Mouse (Mus musculus) limb, embryonic 12.5 days (tissue): ENCODE data around the gene Sp1. TPM values are rescaled to one million over a fixed set of nuclear protein-coding genes. Genes with fewer than 3 reads are reported as not detected.

Experiments used
- ATAC-seq: fragments of 200-750 bp; cut with Nextera tagmentation; 2 replicates; pipeline ENCODE4 v1.8.0; 2017; ENCODE audit warnings: low read depth, moderate TSS enrichment; ENCODE audit not compliant: insufficient number of reproducible peaks, insufficient read depth, low FRiP score, low TSS enrichment
- H3K27ac ChIP-seq: fragments of 300-500 bp; sonication (generic); 2 replicates; pipeline ENCODE4 v1.5.1; 2016; ENCODE audit warnings: mild to moderate bottlenecking, moderate library complexity
- H3K27me3 ChIP-seq: fragments of 300-500 bp; sonication (generic); 2 replicates; pipeline ENCODE4 v1.6.1; 2016; ENCODE audit warnings: mild to moderate bottlenecking, moderate library complexity
- H3K36me3 ChIP-seq: fragments of 300-500 bp; sonication (generic); 2 replicates; pipeline ENCODE4 v1.6.1; 2016; ENCODE audit warnings: mild to moderate bottlenecking, moderate library complexity
- H3K4me1 ChIP-seq: fragments of 300-500 bp; sonication (generic); replicated peaks from 2 replicates; pipeline ENCODE4 v1.6.1; 2016
- H3K4me2 ChIP-seq: fragments of 300-500 bp; sonication (generic); 2 replicates; pipeline ENCODE4 v1.6.1; 2016; ENCODE audit warnings: mild to moderate bottlenecking, moderate library complexity
- H3K4me3 ChIP-seq: fragments of 300-500 bp; sonication (generic); replicated peaks from 2 replicates; pipeline ENCODE4 v1.5.1; 2016; ENCODE audit warnings: mild to moderate bottlenecking
- H3K9ac ChIP-seq: fragments of 300-500 bp; sonication (generic); replicated peaks from 2 replicates; pipeline ENCODE4 v1.6.1; 2016; ENCODE audit warnings: mild to moderate bottlenecking, moderate library complexity
- H3K9me3 ChIP-seq: fragments of 300-500 bp; sonication (generic); 2 replicates; pipeline ENCODE4 v1.6.1; 2016; ENCODE audit warnings: mild to moderate bottlenecking, moderate library complexity
- WGBS: fragments of 180-500 bp; shearing (Covaris S2); methylation state at CpG from one replicate; pipeline ENCODE4 v1.1.7; 2016; 5-methylcytosine and 5-hydroxymethylcytosine counted together
- polyA plus RNA-seq: library from polyadenylated mRNA; unstranded; fragments of >200 nt; fragmentation: Nextera tagmentation; extraction: Ambion mirVana; gene quantifications from 2 replicates; pipeline ENCODE4 v1.2.1, GENCODE M21; 2016

Sp1 gene
- polyA plus RNA-seq, 1 experiment from 2014 or later: 12.1 TPM

- Histone ChIP-seq H3K27me3 (no peaks in the 10 kb centered on the region), H3K4me1 (peaks cover 38% of the 10 kb centered on the region), H3K36me3 (no peaks in the 10 kb centered on the region), H3K4me2 (peak overlapping the region; percentile 78), H3K9ac (peak overlapping the region; percentile 65), H3K4me3 (peak overlapping the region; percentile 48), H3K9me3 (no peaks in the 10 kb centered on the region), H3K27ac (peak overlapping the region; percentile 93)
- peak; percentile 65 for ATAC-seq
- 3% methylated on average over 34 of the region's 34 CpGs for WGBS
Measured at GRCm38 (mm10) chr15:102399229-102400221, 6.4 kb upstream of the Sp1 start.

GRCm38 (mm10) chr15:102400476-102401045, 5.4 kb upstream of the Sp1 start:
- Histone ChIP-seq H3K9ac (no peak overlapping the region), H3K27ac (peak overlapping the region; percentile 93), H3K4me1 (peaks cover 30% of the 10 kb centered on the region), H3K4me3 (no peak overlapping the region), H3K36me3 (no peaks in the 10 kb centered on the region), H3K4me2 (peak overlapping the region; percentile 78), H3K9me3 (no peaks in the 10 kb centered on the region), H3K27me3 (no peaks in the 10 kb centered on the region)
- whole genome bisulfite sequencing: 84% methylated on average over 10 of the region's 10 CpGs
- no peak for ATAC-seq

- Histone ChIP-seq H3K4me1 (peaks cover 29% of the 10 kb centered on the region), H3K9me3 (no peaks in the 10 kb centered on the region), H3K4me2 (no peak overlapping the region), H3K27me3 (no peaks in the 10 kb centered on the region), H3K27ac (peak overlapping the region; percentile 93), H3K4me3 (no peak overlapping the region), H3K36me3 (no peaks in the 10 kb centered on the region), H3K9ac (no peak overlapping the region)
- 83% methylated on average over 2 of the region's 2 CpGs for WGBS
- no peak for ATAC-seq
Measured at GRCm38 (mm10) chr15:102401278-102401677, 4.7 kb upstream of the Sp1 start.

GRCm38 (mm10) chr15:102402210-102402609, 3.7 kb upstream of the Sp1 start:
- H3K27me3 ChIP-seq: no peaks in the 10 kb centered on the region
- peaks cover under 1% of the 10 kb centered on the region; the same call in 1 of the 2 replicates for H3K36me3 ChIP-seq
- no peak overlapping the region for H3K4me3 ChIP-seq
- H3K9ac ChIP-seq: no peak overlapping the region
- 92% methylated on average over 3 of the region's 3 CpGs for WGBS
- no peak overlapping the region for H3K27ac ChIP-seq
- H3K4me2 ChIP-seq: no peak overlapping the region
- H3K4me1 ChIP-seq: peaks cover 33% of the 10 kb centered on the region
- no peak for ATAC-seq
- no peaks in the 10 kb centered on the region for H3K9me3 ChIP-seq

- no peaks in the 10 kb centered on the region for H3K27me3 ChIP-seq
- H3K4me1 ChIP-seq: peaks cover 40% of the 10 kb centered on the region
- H3K36me3 ChIP-seq: peaks cover 26% of the 10 kb centered on the region
- 15% methylated on average over 34 of the region's 34 CpGs for WGBS
- ATAC-seq: no peak
- no peaks in the 10 kb centered on the region for H3K9me3 ChIP-seq
- peak overlapping the region; percentile 100 for H3K27ac ChIP-seq
- peak overlapping the region; percentile 80 for H3K4me3 ChIP-seq
- peak overlapping the region; percentile 90 for H3K9ac ChIP-seq
- peak overlapping the region; percentile 62 for H3K4me2 ChIP-seq
Measured at GRCm38 (mm10) chr15:102404608-102405488, 1.1 kb upstream of the Sp1 start.

GRCm38 (mm10) chr15:102406196-102406911, 411 bp downstream of the Sp1 start:
- Histone ChIP-seq H3K27ac (peak overlapping the region; percentile 99), H3K4me3 (peak overlapping the region; percentile 80), H3K9me3 (no peaks in the 10 kb centered on the region; the same call in 1 of the 2 replicates), H3K9ac (peak overlapping the region; percentile 97), H3K4me1 (peaks cover 37% of the 10 kb centered on the region), H3K36me3 (peaks cover 42% of the 10 kb centered on the region), H3K27me3 (no peaks in the 10 kb centered on the region), H3K4me2 (peak overlapping the region; percentile 52)
- ATAC-seq: no peak
- WGBS: 1% methylated on average over 43 of the region's 69 CpGs

- Histone ChIP-seq H3K4me3 (peak overlapping the region; percentile 80), H3K9ac (peak overlapping the region; percentile 97), H3K9me3 (no peaks in the 10 kb centered on the region; the same call in 1 of the 2 replicates), H3K4me1 (peaks cover 42% of the 10 kb centered on the region), H3K27me3 (no peaks in the 10 kb centered on the region), H3K4me2 (peak overlapping the region; percentile 52), H3K36me3 (peaks cover 48% of the 10 kb centered on the region), H3K27ac (peak overlapping the region; percentile 99)
- ATAC-seq: no peak
- 31% methylated on average over 3 of the region's 3 CpGs for WGBS
Measured at GRCm38 (mm10) chr15:102406912-102407580, 1.1 kb downstream of the Sp1 start.

- Histone ChIP-seq H3K27me3 (no peaks in the 10 kb centered on the region), H3K9me3 (no peaks in the 10 kb centered on the region; the same call in 1 of the 2 replicates), H3K9ac (no peak overlapping the region), H3K36me3 (peaks cover 57% of the 10 kb centered on the region), H3K4me3 (no peak overlapping the region; the same call in 1 of the 2 replicates), H3K4me2 (0 out of 2 replicates have a peak overlapping the region, but pooled peaks have one; percentile 52), H3K27ac (no peak overlapping the region), H3K4me1 (peaks cover 44% of the 10 kb centered on the region)
- ATAC-seq: no peak
- WGBS: 95% methylated on average over 10 of the region's 10 CpGs
Measured at GRCm38 (mm10) chr15:102407681-102408557, 2.0 kb downstream of the Sp1 start.

- Histone ChIP-seq H3K9ac (0 out of 2 replicates have a peak overlapping the region, but pooled peaks have one; percentile 8), H3K27ac (no peak overlapping the region), H3K36me3 (peaks cover 64% of the 10 kb centered on the region), H3K4me3 (0 out of 2 replicates have a peak overlapping the region, but pooled peaks have one; percentile 9), H3K27me3 (no peaks in the 10 kb centered on the region), H3K4me2 (peak overlapping the region; percentile 35; the same call in 1 of the 2 replicates), H3K4me1 (peaks cover 44% of the 10 kb centered on the region), H3K9me3 (no peaks in the 10 kb centered on the region; the same call in 1 of the 2 replicates)
- no peak for ATAC-seq
- 83% methylated on average over 2 of the region's 2 CpGs for WGBS
Measured at GRCm38 (mm10) chr15:102408558-102409130, 2.7 kb downstream of the Sp1 start.
